Comparison of ENCODE assay signal across 8 mouse cellular contexts in the genomic region with DNA sequence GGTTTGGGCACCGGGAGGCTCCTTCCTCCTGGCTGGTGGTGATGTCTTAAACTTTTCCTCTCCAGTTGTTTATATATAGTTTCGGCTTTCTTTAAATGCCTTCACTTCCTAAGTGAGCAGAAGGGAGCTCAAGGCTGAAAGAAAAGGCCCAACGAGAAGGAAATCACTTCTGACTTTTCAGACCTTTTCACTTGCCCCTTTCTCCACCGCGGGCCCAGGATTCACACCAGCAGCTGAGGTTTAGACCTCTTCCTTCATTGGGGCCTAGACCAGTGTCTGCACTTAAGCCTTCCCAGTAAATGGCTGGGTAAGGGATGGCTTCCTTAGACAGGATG. TPM values are rescaled to one million over a fixed set of nuclear protein-coding genes. Genes with fewer than 3 reads are reported as not detected.
DNase-seq lines count a peak whose midpoint lies in the region; ATAC-seq lines count a peak whose summit lies in the region.

No protein-coding gene starts in this region.

- peaks cover 10% of the 10 kb centered on the region for H3K4me1 ChIP-seq in lung, embryonic 16.5 days (replicated peaks; ENCODE audit: control insufficient read depth, insufficient read depth, low read length)
- peaks cover 10% of the 10 kb centered on the region for H3K4me1 ChIP-seq in limb, embryonic 10.5 days
- H3K4me1 ChIP-seq in stomach, embryonic 15.5 days = peaks cover 7% of the 10 kb centered on the region

- ATAC-seq in lung, embryonic 16.5 days (ENCODE audit: low read depth) = no peak
- ATAC-seq in stomach, embryonic 15.5 days (ENCODE audit: insufficient read depth, low FRiP score, low read depth) = no peak

- H3K4me2 ChIP-seq in lung, embryonic 16.5 days (ENCODE audit: low read depth, low read length) = peak overlapping the region; percentile 73
- peak overlapping the region; percentile 89 for H3K4me2 ChIP-seq in stomach, embryonic 15.5 days

- peaks cover 49% of the 10 kb centered on the region for H3K27me3 ChIP-seq in lung, embryonic 16.5 days (ENCODE audit: control insufficient read depth, insufficient read depth, low read depth, low read length)
- peaks cover 81% of the 10 kb centered on the region for H3K27me3 ChIP-seq in limb, embryonic 10.5 days (ENCODE audit: low read depth, poor library complexity, severe bottlenecking)
- peaks cover 52% of the 10 kb centered on the region for H3K27me3 ChIP-seq in stomach, embryonic 15.5 days (replicated peaks)

- peak overlapping the region; percentile 48 for H3K4me3 ChIP-seq in lung, embryonic 16.5 days (ENCODE audit: low read length)
- peak overlapping the region; percentile 53 for H3K4me3 ChIP-seq in limb, embryonic 10.5 days
- peak overlapping the region; percentile 41 for H3K4me3 ChIP-seq in stomach, embryonic 15.5 days (replicated peaks)

- peak overlapping the region; percentile 47; the same call in 1 of the 2 replicates for H3K9ac ChIP-seq in lung, embryonic 16.5 days (ENCODE audit: low read length)
- H3K9ac ChIP-seq in stomach, embryonic 15.5 days = no peak overlapping the region

- H3K36me3 ChIP-seq in lung, embryonic 16.5 days (ENCODE audit: control insufficient read depth, insufficient read depth, low read length) = no peaks in the 10 kb centered on the region
- H3K36me3 ChIP-seq in limb, embryonic 10.5 days = no peaks in the 10 kb centered on the region
- H3K36me3 ChIP-seq in stomach, embryonic 15.5 days = no peaks in the 10 kb centered on the region

- H3K9me3 ChIP-seq in lung, embryonic 16.5 days (ENCODE audit: control insufficient read depth, low read length) = no peaks in the 10 kb centered on the region
- H3K9me3 ChIP-seq in limb, embryonic 10.5 days (replicated peaks) = no peaks in the 10 kb centered on the region
- H3K9me3 ChIP-seq in stomach, embryonic 15.5 days = no peaks in the 10 kb centered on the region

- H3K27ac ChIP-seq in lung, embryonic 16.5 days (ENCODE audit: low read length) = no peak overlapping the region
- no peak overlapping the region for H3K27ac ChIP-seq in limb, embryonic 10.5 days
- H3K27ac ChIP-seq in stomach, embryonic 15.5 days = no peak overlapping the region

- peak; percentile 49 for DNase-seq in embryo, embryonic 10.5 days (ENCODE audit: low spot score)
- no peak for DNase-seq in embryo, embryonic 10 days (ENCODE audit: low spot score)
- DNase-seq in lung, postnatal 10 days = no peak
- no peak for DNase-seq in limb, embryonic 10.5 days (ENCODE audit: low spot score)
- DNase-seq in spleen, postnatal 36 days (ENCODE audit: low spot score in 2 of 2) = no peak
- no peak for DNase-seq in adrenal gland, adult (ENCODE audit: inconsistent age in 2 of 2, low spot score in 1 of 2)

- WGBS in lung, embryonic 16.5 days = 0% methylated on average over 5 of the region's 5 CpGs
- 1% methylated on average over 5 of the region's 5 CpGs for WGBS in limb, embryonic 10.5 days
- 0% methylated on average over 5 of the region's 5 CpGs for WGBS in stomach, embryonic 15.5 days

RNA-seq across cellular contexts. Expression of a gene that starts 16.8 kb away (rescaled TPM):
- not detected in 2 replicates for polyA plus RNA-seq in lung, embryonic 16.5 days (2015; fragmentation: Nextera tagmentation; extraction: Ambion mirVana)
- polyA plus RNA-seq in limb, embryonic 10.5 days (2016; fragmentation: Nextera tagmentation; extraction: Ambion mirVana) = not detected in 2 replicates
- not detected in 2 replicates for polyA plus RNA-seq in stomach, embryonic 15.5 days (2015; fragmentation: Nextera tagmentation; extraction: Ambion mirVana)

RNA-seq across cellular contexts. Expression of a gene that starts 19.3 kb away (rescaled TPM):
- 0.15 TPM in 1 of 2 replicates, not detected in the other for polyA plus RNA-seq in lung, embryonic 16.5 days (2015; fragmentation: Nextera tagmentation; extraction: Ambion mirVana)
- 0.19 TPM in 1 of 2 replicates, not detected in the other for polyA plus RNA-seq in limb, embryonic 10.5 days (2016; fragmentation: Nextera tagmentation; extraction: Ambion mirVana)
- polyA plus RNA-seq in stomach, embryonic 15.5 days (2015; fragmentation: Nextera tagmentation; extraction: Ambion mirVana) = 0.06 and 0.10 TPM in 2 replicates
